Mouse (Mus musculus) cerebellum, postnatal 25 days (tissue): Measurements from ENCODE around the gene Fam241a.

Experiments used
- DNase-seq, 2 experiments: peaks; one replicate each; pipeline ENCODE4 v3.0.0; 2021; ENCODE audit warnings: mixed read lengths in 2 of 2

The Fam241a gene

GRCm38 (mm10) chr3:127895792-127896541 lies at the start of gene Fam241a:
Gene Fam241a, minus strand, starts transcription at chr3:127896324.
- peak; percentile 82 to 91 for DNase-seq

GRCm38 (mm10) chr3:127932453-127932852 lies 36.3 kb upstream of the Fam241a start:
- DNase-seq: no peak

GRCm38 (mm10) chr3:127930326-127931012 lies 34.3 kb upstream of the Fam241a start:
- DNase-seq: no peak

- no peak for DNase-seq
Observed at GRCm38 (mm10) chr3:127929921-127930320, 33.8 kb upstream of the Fam241a start.

GRCm38 (mm10) chr3:127926635-127927183 lies 30.6 kb upstream of the Fam241a start:
- DNase-seq: no peak

- no peak for DNase-seq
Observed at GRCm38 (mm10) chr3:127924464-127924863, 28.3 kb upstream of the Fam241a start.

- DNase-seq: no peak
Observed at GRCm38 (mm10) chr3:127923183-127923582, 27.1 kb upstream of the Fam241a start.

GRCm38 (mm10) chr3:127922125-127922524 lies 26.0 kb upstream of the Fam241a start:
- peak; percentile 9 to 34 for DNase-seq

GRCm38 (mm10) chr3:127917999-127918661 lies 22.0 kb upstream of the Fam241a start:
- no peak for DNase-seq

GRCm38 (mm10) chr3:127917549-127917948 lies 21.4 kb upstream of the Fam241a start:
- no peak for DNase-seq

GRCm38 (mm10) chr3:127915656-127916334 lies 19.7 kb upstream of the Fam241a start:
- DNase-seq: no peak

GRCm38 (mm10) chr3:127913885-127914709 lies 18.0 kb upstream of the Fam241a start:
- DNase-seq: peak in 1 of 2 experiments; percentile 6

- no peak for DNase-seq
Observed at GRCm38 (mm10) chr3:127909941-127910340, 13.8 kb upstream of the Fam241a start.

- no peak for DNase-seq
Observed at GRCm38 (mm10) chr3:127894981-127895779, 944 bp downstream of the Fam241a start.

GRCm38 (mm10) chr3:127893902-127894301 lies 2.2 kb downstream of the Fam241a start:
- no peak for DNase-seq

- no peak for DNase-seq
Observed at GRCm38 (mm10) chr3:127891906-127892305, 4.2 kb downstream of the Fam241a start.

- no peak for DNase-seq
Observed at GRCm38 (mm10) chr3:127890008-127890407, 6.1 kb downstream of the Fam241a start.

- no peak for DNase-seq
Observed at GRCm38 (mm10) chr3:127889570-127889969, 6.6 kb downstream of the Fam241a start.

GRCm38 (mm10) chr3:127881684-127882083 lies 14.4 kb downstream of the Fam241a start:
- no peak for DNase-seq

GRCm38 (mm10) chr3:127879968-127880367 lies 16.2 kb downstream of the Fam241a start:
- no peak for DNase-seq

GRCm38 (mm10) chr3:127875509-127875908 lies 20.6 kb downstream of the Fam241a start:
- DNase-seq: no peak
